Mouse (Mus musculus): ENCODE results near the gene Capn9. TPM values are rescaled to one million over a fixed set of nuclear protein-coding genes. Genes with fewer than 3 reads are reported as not detected.

Gene Capn9
- polyA plus RNA-seq, 1 experiment from 2014 or later: 0.07 TPM

Other genes with a start within 250 kb of the Capn9 start
- 7.6 and 8.6 TPM in 2 replicates for gene Pgbd5, start 136.5 kb upstream of the Capn9 start, polyA plus RNA-seq (2015; fragmentation: Nextera tagmentation; extraction: Ambion mirVana)
- gene Cog2, start 55.3 kb upstream of the Capn9 start, polyA plus RNA-seq (2015; fragmentation: Nextera tagmentation; extraction: Ambion mirVana): 38.2 and 40.6 TPM in 2 replicates
- gene Agt, start 6.4 kb upstream of the Capn9 start, polyA plus RNA-seq (2015; fragmentation: Nextera tagmentation; extraction: Ambion mirVana): not detected in 2 replicates
- 15.7 and 18.1 TPM in 2 replicates for gene 2310022B05Rik, start 87.3 kb downstream of the Capn9 start, polyA plus RNA-seq (2015; fragmentation: Nextera tagmentation; extraction: Ambion mirVana)
- 55.0 and 60.2 TPM in 2 replicates for gene Ttc13, start 145.9 kb downstream of the Capn9 start, polyA plus RNA-seq (2015; fragmentation: Nextera tagmentation; extraction: Ambion mirVana)
- 32.6 and 33.3 TPM in 2 replicates for gene Arv1, start 146.0 kb downstream of the Capn9 start, polyA plus RNA-seq (2015; fragmentation: Nextera tagmentation; extraction: Ambion mirVana)
- 0.40 and 0.43 TPM in 2 replicates for gene Fam89a, start 175.7 kb downstream of the Capn9 start, polyA plus RNA-seq (2015; fragmentation: Nextera tagmentation; extraction: Ambion mirVana)
- 16.8 and 17.6 TPM in 2 replicates for gene Trim67, start 217.0 kb downstream of the Capn9 start, polyA plus RNA-seq (2015; fragmentation: Nextera tagmentation; extraction: Ambion mirVana)